Comparison of ENCODE assay signal across 15 mouse cellular contexts in the genomic region with DNA sequence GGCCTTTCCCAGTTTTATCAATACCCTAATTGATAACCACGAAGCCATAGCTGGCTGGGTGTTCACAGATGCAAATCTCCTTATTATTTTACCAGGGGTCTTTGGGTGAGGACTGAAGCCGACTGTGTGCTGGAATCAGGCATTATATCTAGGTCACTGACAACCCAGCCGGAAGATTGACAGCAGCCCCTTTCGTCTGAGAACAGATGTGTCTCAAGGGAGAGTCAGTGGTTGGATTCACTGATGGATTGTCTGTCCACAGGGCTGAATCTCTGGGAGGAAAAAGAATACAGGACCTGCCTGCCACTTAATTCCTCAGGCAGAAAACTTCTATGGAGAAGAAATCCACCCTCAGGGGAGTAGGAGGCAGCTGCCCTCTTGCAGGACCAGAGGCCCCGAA.
"Had no signal": no experiment of that assay in that cellular context is flagged by ENCODE, and none has a peak within 500 bp of the region (broad histone marks: within the 10 kb centered on the region; RNA-seq: fewer than 3 reads in every experiment).

No protein-coding gene starts in this region.

- H3K9me3 ChIP-seq: limb, embryonic 10.5 days; liver, embryonic 15.5 days; neural tube, embryonic 12.5 days had no signal

- H3K4me2 ChIP-seq: liver, embryonic 11.5 days; liver, embryonic 15.5 days; neural tube, embryonic 12.5 days had no signal

- H3K4me3 ChIP-seq: limb, embryonic 10.5 days; liver, embryonic 15.5 days; myocyte; neural tube, embryonic 12.5 days had no signal

- ATAC-seq: intestine, embryonic 16.5 days; lung, postnatal 0 days had no signal

- H3K9ac ChIP-seq: liver, embryonic 15.5 days; neural tube, embryonic 12.5 days had no signal

- H3K4me1 ChIP-seq: liver, embryonic 15.5 days had no signal

- H3K27ac ChIP-seq: limb, embryonic 10.5 days; liver, embryonic 15.5 days; neural tube, embryonic 12.5 days had no signal

- DNase-seq: kidney, adult 8-10 months; kidney, postnatal 10 days; kidney, postnatal 4 days; lung, adult 2 months; lung, postnatal 36 days; right cerebral cortex, adult 18-20 months; right cerebral cortex, postnatal 25 days; thymus, postnatal 36 days had no signal

- H3K27me3 ChIP-seq: liver, embryonic 15.5 days; neural tube, embryonic 12.5 days had no signal

- H3K36me3 ChIP-seq: limb, embryonic 10.5 days; liver, embryonic 15.5 days; neural tube, embryonic 12.5 days had no signal
